ENCODE assay signal across 8 mouse cellular contexts in genomic region chr10:68356093-68356485, GRCm38 (mm10).
DNase-seq lines count a peak whose midpoint lies in the region; ATAC-seq and TF ChIP-seq lines count a peak whose summit lies in the region.

No protein-coding gene starts in this region.

- TF ChIP-seq CTCF in hindbrain, postnatal 0 days (IDR thresholded peaks at IDR 0.05; ENCODE audit: low read depth): no peak

- H3K27ac ChIP-seq in liver, embryonic 13.5 days: 0 out of 2 replicates have a peak overlapping the region, but pooled peaks have one; percentile 17
- H3K27ac ChIP-seq in liver, embryonic 11.5 days (ENCODE audit: low read depth, low read length): no peak overlapping the region
- peak overlapping the region; percentile 83 for H3K27ac ChIP-seq in embryonic facial prominence, embryonic 13.5 days
- peak overlapping the region; percentile 51 for H3K27ac ChIP-seq in hindbrain, postnatal 0 days
- H3K27ac ChIP-seq in neural tube, embryonic 13.5 days (replicated peaks): peak overlapping the region; percentile 73

- H3K9me3 ChIP-seq in liver, embryonic 13.5 days (replicated peaks): no peaks in the 10 kb centered on the region
- H3K9me3 ChIP-seq in liver, embryonic 11.5 days (ENCODE audit: control insufficient read depth, low read length): no peaks in the 10 kb centered on the region
- no peaks in the 10 kb centered on the region for H3K9me3 ChIP-seq in embryonic facial prominence, embryonic 13.5 days
- no peaks in the 10 kb centered on the region for H3K9me3 ChIP-seq in hindbrain, postnatal 0 days (ENCODE audit: low read length)
- H3K9me3 ChIP-seq in neural tube, embryonic 13.5 days: no peaks in the 10 kb centered on the region

- H3K4me2 ChIP-seq in liver, embryonic 13.5 days: no peak overlapping the region
- H3K4me2 ChIP-seq in liver, embryonic 11.5 days: no peak overlapping the region
- peak overlapping the region; percentile 42 for H3K4me2 ChIP-seq in embryonic facial prominence, embryonic 13.5 days
- H3K4me2 ChIP-seq in hindbrain, postnatal 0 days (ENCODE audit: low read depth, low read length): peak overlapping the region; percentile 47
- peak overlapping the region; percentile 35 for H3K4me2 ChIP-seq in neural tube, embryonic 13.5 days

- H3K36me3 ChIP-seq in liver, embryonic 13.5 days: no peaks in the 10 kb centered on the region
- H3K36me3 ChIP-seq in liver, embryonic 11.5 days (ENCODE audit: control insufficient read depth, insufficient read depth, low read length): no peaks in the 10 kb centered on the region
- H3K36me3 ChIP-seq in embryonic facial prominence, embryonic 13.5 days: no peaks in the 10 kb centered on the region
- no peaks in the 10 kb centered on the region for H3K36me3 ChIP-seq in hindbrain, postnatal 0 days (ENCODE audit: insufficient read depth, low read length)
- H3K36me3 ChIP-seq in neural tube, embryonic 13.5 days: no peaks in the 10 kb centered on the region

- H3K4me3 ChIP-seq in liver, embryonic 13.5 days (replicated peaks): no peak overlapping the region
- no peak overlapping the region for H3K4me3 ChIP-seq in liver, embryonic 11.5 days (ENCODE audit: low read depth, low read length)
- H3K4me3 ChIP-seq in embryonic facial prominence, embryonic 13.5 days: 0 out of 2 replicates have a peak overlapping the region, but pooled peaks have one; percentile 0
- peak overlapping the region; percentile 6; the same call in 1 of the 2 replicates for H3K4me3 ChIP-seq in hindbrain, postnatal 0 days (ENCODE audit: low read length)
- H3K4me3 ChIP-seq in neural tube, embryonic 13.5 days: no peak overlapping the region

- H3K9ac ChIP-seq in liver, embryonic 13.5 days: no peak overlapping the region
- no peak overlapping the region for H3K9ac ChIP-seq in liver, embryonic 11.5 days (ENCODE audit: low read depth, low read length)
- H3K9ac ChIP-seq in embryonic facial prominence, embryonic 13.5 days: no peak overlapping the region
- 0 out of 2 replicates have a peak overlapping the region, but pooled peaks have one; percentile 24 for H3K9ac ChIP-seq in hindbrain, postnatal 0 days (replicated peaks; ENCODE audit: low read length)
- H3K9ac ChIP-seq in neural tube, embryonic 13.5 days: no peak overlapping the region

- H3K4me1 ChIP-seq in liver, embryonic 13.5 days (replicated peaks): no peaks in the 10 kb centered on the region; the same call in 1 of the 2 replicates
- no peaks in the 10 kb centered on the region; the same call in none of the 2 replicates for H3K4me1 ChIP-seq in liver, embryonic 11.5 days (replicated peaks; ENCODE audit: control insufficient read depth, insufficient read depth, low read length)
- peaks cover 41% of the 10 kb centered on the region for H3K4me1 ChIP-seq in embryonic facial prominence, embryonic 13.5 days
- peaks cover 5% of the 10 kb centered on the region for H3K4me1 ChIP-seq in hindbrain, postnatal 0 days (ENCODE audit: insufficient read depth, low read length)
- peaks cover 33% of the 10 kb centered on the region for H3K4me1 ChIP-seq in neural tube, embryonic 13.5 days (replicated peaks)

- intact Hi-C loops in gastrocnemius, postnatal 14 days (cut with DNase I; ENCODE audit: low total_unique reads): no loop called here

- no peak for ATAC-seq in liver, embryonic 13.5 days (ENCODE audit: low read depth)
- no peak for ATAC-seq in liver, embryonic 11.5 days (replicated peaks; ENCODE audit: low FRiP score)
- ATAC-seq in embryonic facial prominence, embryonic 13.5 days (ENCODE audit: insufficient number of reproducible peaks, insufficient read depth, low FRiP score, low TSS enrichment, low read depth): no peak
- no peak for ATAC-seq in hindbrain, postnatal 0 days
- peak; percentile 27; the same call in 1 of the 2 replicates for ATAC-seq in neural tube, embryonic 13.5 days (ENCODE audit: low read depth)

- 62% methylated on average over 6 of the region's 6 CpGs for WGBS in liver, embryonic 13.5 days (ENCODE audit: insufficient replicate concordance)
- 63% methylated on average over 6 of the region's 6 CpGs for WGBS in liver, embryonic 11.5 days
- WGBS in embryonic facial prominence, embryonic 13.5 days: 6% methylated on average over 6 of the region's 6 CpGs
- 9% methylated on average over 6 of the region's 6 CpGs for WGBS in hindbrain, postnatal 0 days
- WGBS in neural tube, embryonic 13.5 days: 14% methylated on average over 6 of the region's 6 CpGs

- DNase-seq in liver, embryonic 13.5 days: no peak
- no peak for DNase-seq in liver, embryonic 11.5 days (ENCODE audit: low spot score)
- DNase-seq in hindbrain, postnatal 0 days (ENCODE audit: low spot score): no peak
- DNase-seq in gastrocnemius, postnatal 14 days: no peak
- no peak for DNase-seq in cerebellum, postnatal 4 days (ENCODE audit: low spot score in 2 of 2)
- no peak for DNase-seq in c-Kit-positive CD71-positive TER-119-positive erythroid progenitor cells, embryonic 14.5 days (ENCODE audit: low spot score)

- H3K27me3 ChIP-seq in liver, embryonic 13.5 days: no peaks in the 10 kb centered on the region
- no peaks in the 10 kb centered on the region for H3K27me3 ChIP-seq in liver, embryonic 11.5 days (replicated peaks; ENCODE audit: control insufficient read depth, insufficient read depth, low read length)
- no peaks in the 10 kb centered on the region for H3K27me3 ChIP-seq in embryonic facial prominence, embryonic 13.5 days
- no peaks in the 10 kb centered on the region for H3K27me3 ChIP-seq in hindbrain, postnatal 0 days (ENCODE audit: insufficient read depth, low read length)
- no peaks in the 10 kb centered on the region for H3K27me3 ChIP-seq in neural tube, embryonic 13.5 days

Comparison
In these comparisons a context has a peak if more than half of its experiments do, and no peak if none do; other contexts are left out.
1. H3K4me2 ChIP-seq: peak in embryonic facial prominence, embryonic 13.5 days (single experiment), hindbrain, postnatal 0 days (single experiment) and neural tube, embryonic 13.5 days (single experiment); none in liver, embryonic 13.5 days (single experiment) and liver, embryonic 11.5 days (single experiment).
2. H3K4me3 ChIP-seq: peak in embryonic facial prominence, embryonic 13.5 days (single experiment) and hindbrain, postnatal 0 days (single experiment); none in liver, embryonic 13.5 days (single experiment), liver, embryonic 11.5 days (single experiment) and neural tube, embryonic 13.5 days (single experiment).